Mouse (Mus musculus): ENCODE results near the gene Hc. TPM values are rescaled to one million over a fixed set of nuclear protein-coding genes. Genes with fewer than 3 reads are reported as not detected.

Gene Hc
- polyA plus RNA-seq, 1 experiment from 2014 or later, result 0.49 TPM

DNA sequence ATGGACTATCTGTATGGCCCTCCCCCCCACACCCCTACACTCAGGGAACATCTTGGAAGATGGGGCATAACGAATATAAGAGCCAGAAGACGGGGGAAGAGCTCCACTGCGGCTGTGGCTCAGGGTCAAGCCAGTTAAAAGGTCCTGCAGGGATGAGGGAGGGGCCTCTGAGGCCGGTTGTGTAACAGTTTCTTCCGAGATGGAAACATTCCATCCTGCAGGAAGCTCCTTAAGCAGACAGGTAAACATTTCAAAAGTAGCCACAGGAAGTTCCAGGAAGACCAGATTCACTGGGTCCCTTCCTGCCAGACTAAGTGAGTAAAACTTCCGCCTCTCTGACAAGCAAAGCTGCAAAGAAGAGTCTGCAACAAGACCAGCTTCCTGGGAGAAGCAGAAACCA lies 45.4 kb downstream of the Hc start:
- WGBS, result 16% methylated on average over 6 of the region's 6 CpGs
- Histone ChIP-seq H3K4me3 (ENCODE audit: low read depth, low read length) (no peak overlapping the region), H3K36me3 (ENCODE audit: insufficient read depth) (no peaks in the 10 kb centered on the region), H3K27me3 (ENCODE audit: insufficient read depth, low read length) (no peaks in the 10 kb centered on the region), H3K4me1 (ENCODE audit: insufficient read depth) (no peaks in the 10 kb centered on the region), H3K27ac (ENCODE audit: low read depth) (no peak overlapping the region), H3K4me2 (no peak overlapping the region), H3K9ac (no peak overlapping the region), H3K9me3 (ENCODE audit: low read depth, low read length) (no peaks in the 10 kb centered on the region)
- no peak for TF ChIP-seq CTCF (IDR thresholded peaks at IDR 0.05; ENCODE audit: low read depth)
- ATAC-seq (ENCODE audit: insufficient read depth) (no peak), DNase-seq (peak; percentile 31)

DNA sequence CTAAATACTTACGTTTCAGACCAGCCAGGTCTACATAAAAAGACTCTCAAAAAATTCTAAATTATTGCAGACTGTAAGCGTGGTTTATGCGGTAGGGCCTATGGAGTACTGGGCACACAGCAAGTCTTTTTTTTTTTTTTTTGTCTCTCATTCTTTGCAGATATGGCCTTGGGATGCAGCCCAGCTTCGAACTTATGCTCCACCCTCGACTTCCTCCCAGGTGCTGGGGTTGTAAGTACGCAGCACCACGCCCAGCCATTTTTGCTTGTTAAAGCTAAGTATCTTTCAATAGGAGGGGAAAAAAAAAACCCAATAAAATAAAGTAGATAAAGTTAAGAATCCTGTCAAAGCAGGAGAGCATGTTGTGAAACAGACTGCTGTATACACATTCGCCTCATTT lies 49.6 kb downstream of the Hc start:
- no peak for ATAC-seq (ENCODE audit: insufficient read depth)
- no peaks in the 10 kb centered on the region for H3K9me3 ChIP-seq (ENCODE audit: low read depth, low read length)
- WGBS, result 83% methylated on average over 8 of the region's 8 CpGs

DNA sequence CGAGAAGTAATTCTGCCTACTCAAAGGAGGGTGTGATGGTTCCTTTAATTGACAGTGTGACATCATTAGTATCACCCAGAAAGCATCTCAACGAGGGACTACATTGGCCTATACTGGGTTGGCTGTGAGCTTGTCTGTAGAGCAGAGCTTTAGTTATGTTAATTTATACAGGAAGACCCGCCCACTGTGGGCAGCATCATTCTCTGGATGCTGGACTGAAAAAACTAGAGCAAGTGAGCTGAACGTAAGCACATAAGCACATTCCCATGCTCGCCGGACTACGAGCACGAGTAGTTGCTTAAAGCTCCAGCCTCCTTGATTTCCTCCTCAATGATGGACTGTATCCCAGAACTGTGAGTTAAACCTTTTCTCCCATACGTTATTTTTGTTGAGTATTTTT lies 62.3 kb downstream of the Hc start:
- DNase-seq (no peak), ATAC-seq (ENCODE audit: insufficient read depth) (no peak)
- no peak for TF ChIP-seq CTCF (IDR thresholded peaks at IDR 0.05; ENCODE audit: low read depth)
- no peak overlapping the region for H3K4me2 ChIP-seq
- H3K27me3 ChIP-seq (ENCODE audit: insufficient read depth, low read length), result no peaks in the 10 kb centered on the region
- no peak overlapping the region for H3K9ac ChIP-seq
- 81% methylated on average over 9 of the region's 9 CpGs for WGBS
- H3K4me3 ChIP-seq (ENCODE audit: low read depth, low read length), result no peak overlapping the region
- no peaks in the 10 kb centered on the region for H3K9me3 ChIP-seq (ENCODE audit: low read depth, low read length)
- no peak overlapping the region for H3K27ac ChIP-seq (ENCODE audit: low read depth)
- H3K36me3 ChIP-seq (ENCODE audit: insufficient read depth), result no peaks in the 10 kb centered on the region
- H3K4me1 ChIP-seq (ENCODE audit: insufficient read depth), result no peaks in the 10 kb centered on the region

More for the DNA sequence above, 49.6 kb downstream of the Hc start:
- Histone ChIP-seq H3K9ac (no peak overlapping the region), H3K27me3 (ENCODE audit: insufficient read depth, low read length) (no peaks in the 10 kb centered on the region), H3K4me3 (ENCODE audit: low read depth, low read length) (no peak overlapping the region), H3K4me1 (ENCODE audit: insufficient read depth) (no peaks in the 10 kb centered on the region), H3K27ac (ENCODE audit: low read depth) (no peak overlapping the region), H3K4me2 (no peak overlapping the region), H3K36me3 (ENCODE audit: insufficient read depth) (no peaks in the 10 kb centered on the region)
- TF ChIP-seq CTCF (IDR thresholded peaks at IDR 0.05; ENCODE audit: low read depth), result no peak
- no peak for DNase-seq

DNA sequence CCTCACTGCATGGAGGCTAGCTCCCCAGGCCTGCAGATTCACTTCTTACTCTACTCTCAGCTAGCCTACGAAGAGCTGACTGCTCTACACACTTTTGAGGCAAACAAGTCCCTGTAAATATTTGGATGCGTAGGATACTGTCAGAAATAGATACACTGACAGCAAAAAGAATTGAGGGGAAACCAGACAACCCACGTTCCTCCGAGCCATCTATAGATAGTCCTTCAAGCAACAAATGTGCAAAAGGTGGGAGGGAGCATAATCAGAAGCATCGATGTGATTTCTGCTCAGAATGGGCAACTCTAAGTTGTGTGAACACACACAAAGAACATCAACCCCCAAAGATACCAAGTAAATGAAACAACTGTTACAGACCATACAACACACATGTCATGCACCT lies 64.7 kb downstream of the Hc start:
- H3K4me2 ChIP-seq, result no peak overlapping the region
- ATAC-seq (ENCODE audit: insufficient read depth) (no peak), DNase-seq (no peak)
- no peak overlapping the region for H3K9ac ChIP-seq
- H3K27me3 ChIP-seq (ENCODE audit: insufficient read depth, low read length), result no peaks in the 10 kb centered on the region
- H3K4me1 ChIP-seq (ENCODE audit: insufficient read depth), result no peaks in the 10 kb centered on the region
- no peak overlapping the region for H3K27ac ChIP-seq (ENCODE audit: low read depth)
- H3K36me3 ChIP-seq (ENCODE audit: insufficient read depth), result no peaks in the 10 kb centered on the region
- H3K4me3 ChIP-seq (ENCODE audit: low read depth, low read length), result no peak overlapping the region
- TF ChIP-seq CTCF (IDR thresholded peaks at IDR 0.05; ENCODE audit: low read depth), result no peak
- 79% methylated on average over 5 of the region's 5 CpGs for WGBS
- no peaks in the 10 kb centered on the region for H3K9me3 ChIP-seq (ENCODE audit: low read depth, low read length)

DNA sequence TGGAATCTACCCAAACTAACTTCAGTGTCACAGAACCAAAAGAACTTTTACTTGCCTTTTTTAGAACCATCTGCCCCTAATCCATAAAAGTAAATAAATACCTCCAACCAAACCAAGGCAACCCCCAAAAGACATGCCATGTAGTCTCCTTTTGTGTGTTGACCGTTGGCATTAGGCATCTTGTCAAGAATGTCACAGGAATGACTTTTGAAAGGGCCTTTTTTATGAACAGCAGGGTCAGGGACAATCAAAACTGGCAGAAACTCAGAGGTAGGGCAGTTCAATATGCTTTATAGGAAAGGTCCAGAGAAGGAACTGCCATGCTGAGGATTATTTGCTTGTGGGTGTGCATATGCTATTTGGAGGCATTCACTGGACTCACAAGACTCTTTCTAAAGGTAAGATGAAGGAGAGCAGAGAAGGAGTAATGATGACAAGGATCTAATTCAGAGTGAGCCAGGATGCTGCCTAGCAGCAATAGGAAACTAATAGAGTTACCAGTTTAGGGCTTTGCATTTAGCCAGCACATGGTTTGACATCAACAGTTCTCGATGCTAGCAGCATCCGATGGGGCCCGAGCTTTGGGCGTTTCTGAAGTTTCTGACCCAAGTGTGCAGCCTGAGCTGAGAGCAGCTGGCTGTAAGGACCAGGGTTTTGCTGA lies 67.4 kb downstream of the Hc start:
- Histone ChIP-seq H3K9ac (no peak overlapping the region), H3K9me3 (ENCODE audit: low read depth, low read length) (no peaks in the 10 kb centered on the region), H3K36me3 (ENCODE audit: insufficient read depth) (no peaks in the 10 kb centered on the region), H3K27me3 (ENCODE audit: insufficient read depth, low read length) (no peaks in the 10 kb centered on the region), H3K4me1 (ENCODE audit: insufficient read depth) (no peaks in the 10 kb centered on the region), H3K27ac (ENCODE audit: low read depth) (no peak overlapping the region), H3K4me2 (no peak overlapping the region), H3K4me3 (ENCODE audit: low read depth, low read length) (no peak overlapping the region)
- 78% methylated on average over 5 of the region's 5 CpGs for WGBS
- no peak for DNase-seq
- ATAC-seq (ENCODE audit: insufficient read depth), result no peak
- TF ChIP-seq CTCF (IDR thresholded peaks at IDR 0.05; ENCODE audit: low read depth), result no peak

DNA sequence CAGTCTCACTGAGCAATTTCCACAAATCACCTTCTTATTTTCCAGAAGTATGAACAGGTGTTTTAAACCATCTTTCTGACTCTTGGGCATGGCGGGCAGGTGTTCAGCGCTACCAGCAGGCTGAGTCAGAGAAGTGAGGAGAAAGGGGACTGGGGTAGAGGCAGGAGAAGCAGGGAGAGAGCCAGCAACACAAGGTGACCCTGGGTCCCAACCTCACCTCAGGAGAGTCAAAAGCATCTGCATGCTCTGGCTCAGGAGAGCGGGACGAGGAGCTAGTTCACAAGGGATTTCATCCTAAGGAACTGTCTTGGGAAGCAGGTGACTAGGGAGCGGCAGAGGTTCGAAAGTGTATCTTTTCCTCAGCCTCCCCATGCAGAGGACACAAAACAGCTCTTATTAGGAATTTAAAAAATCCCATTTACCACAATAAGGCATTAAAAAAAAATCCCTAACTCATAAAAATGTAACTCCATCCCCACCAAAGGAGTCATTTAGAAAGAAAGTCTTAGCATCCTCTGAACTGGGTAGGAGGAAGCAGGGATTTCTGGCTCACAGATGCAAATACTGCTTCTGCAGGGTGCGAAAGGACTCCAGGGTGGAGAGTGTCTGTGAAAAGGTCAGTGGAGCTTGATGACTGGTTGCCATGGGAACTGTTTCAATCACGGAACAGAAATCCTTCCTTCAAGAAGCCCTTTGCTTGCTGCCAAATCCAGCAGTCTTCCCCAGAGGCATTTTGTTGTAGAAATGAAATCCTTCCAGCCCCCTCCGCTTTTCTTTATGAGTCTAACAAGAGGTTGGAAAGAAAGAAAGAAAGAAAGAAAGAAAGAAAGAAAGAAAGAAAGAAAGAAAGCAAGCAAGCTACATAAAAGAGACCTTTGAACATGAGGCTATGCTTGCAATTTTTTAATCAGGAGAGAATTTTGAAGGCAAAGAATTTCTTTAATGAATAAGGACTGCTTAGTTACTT lies 68.2 kb downstream of the Hc start:
- peak; percentile 44 for DNase-seq

DNA sequence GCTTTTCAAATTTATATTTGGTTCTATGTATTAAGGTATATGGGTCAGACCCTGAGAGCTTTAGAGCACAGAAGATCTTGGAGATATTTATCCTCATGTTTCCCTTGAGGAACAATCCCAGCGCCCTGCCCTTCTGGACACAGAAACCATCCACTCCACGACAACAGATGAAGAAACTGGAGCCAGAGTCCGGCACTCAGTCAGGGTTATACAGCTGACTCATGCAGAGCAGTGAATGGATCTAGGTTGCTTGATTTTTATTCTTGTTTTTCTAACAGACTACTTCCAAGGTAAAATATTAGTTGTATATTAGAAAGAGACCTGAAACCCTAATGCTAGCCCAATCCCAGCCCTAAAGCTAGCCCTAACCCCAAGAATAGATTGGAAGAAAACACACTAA lies 69.3 kb downstream of the Hc start:
- ATAC-seq (ENCODE audit: insufficient read depth) (no peak), DNase-seq (no peak)
- Histone ChIP-seq H3K4me3 (ENCODE audit: low read depth, low read length) (no peak overlapping the region), H3K4me1 (ENCODE audit: insufficient read depth) (no peaks in the 10 kb centered on the region), H3K9ac (no peak overlapping the region), H3K9me3 (ENCODE audit: low read depth, low read length) (no peaks in the 10 kb centered on the region), H3K27ac (ENCODE audit: low read depth) (no peak overlapping the region), H3K36me3 (ENCODE audit: insufficient read depth) (no peaks in the 10 kb centered on the region), H3K4me2 (no peak overlapping the region), H3K27me3 (ENCODE audit: insufficient read depth, low read length) (no peaks in the 10 kb centered on the region)
- WGBS, result 76% methylated on average over 3 of the region's 3 CpGs
- TF ChIP-seq CTCF (IDR thresholded peaks at IDR 0.05; ENCODE audit: low read depth), result no peak

More for the DNA sequence above, 68.2 kb downstream of the Hc start:
- H3K4me2 ChIP-seq, result no peak overlapping the region
- 16% methylated on average over 9 of the region's 9 CpGs for WGBS
- ATAC-seq (ENCODE audit: insufficient read depth), result no peak
- H3K9me3 ChIP-seq (ENCODE audit: low read depth, low read length), result no peaks in the 10 kb centered on the region
- H3K4me3 ChIP-seq (ENCODE audit: low read depth, low read length), result no peak overlapping the region
- no peaks in the 10 kb centered on the region for H3K4me1 ChIP-seq (ENCODE audit: insufficient read depth)
- H3K36me3 ChIP-seq (ENCODE audit: insufficient read depth), result no peaks in the 10 kb centered on the region
- H3K27me3 ChIP-seq (ENCODE audit: insufficient read depth, low read length), result no peaks in the 10 kb centered on the region
- H3K27ac ChIP-seq (ENCODE audit: low read depth), result no peak overlapping the region
- H3K9ac ChIP-seq, result no peak overlapping the region
- TF ChIP-seq CTCF (IDR thresholded peaks at IDR 0.05; ENCODE audit: low read depth), result no peak
